Mouse (Mus musculus): ENCODE results near the gene Cul4a.

Gene Cul4a

DNA sequence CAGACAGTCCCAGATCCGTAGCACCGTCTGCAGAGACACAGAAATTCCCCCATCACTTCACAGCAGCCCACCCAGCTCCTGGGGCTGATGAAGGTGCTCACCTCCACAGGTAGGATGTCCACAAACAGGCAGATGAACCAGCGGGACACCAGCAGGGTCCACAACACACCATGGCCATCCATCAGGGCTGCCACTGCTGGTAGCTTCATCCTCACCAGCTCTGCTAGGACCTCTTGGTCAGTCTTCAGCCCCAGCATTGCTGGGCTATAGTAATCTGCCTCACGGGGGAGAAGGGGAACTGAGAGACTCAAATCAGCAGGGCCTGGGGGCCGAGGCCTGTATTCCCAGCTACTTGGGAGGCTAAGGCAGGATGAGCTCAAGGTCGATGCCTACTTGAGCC, 74.1 kb downstream of the Cul4a start:
- in situ Hi-C loops (cut with MboI) = no loop called here

DNA sequence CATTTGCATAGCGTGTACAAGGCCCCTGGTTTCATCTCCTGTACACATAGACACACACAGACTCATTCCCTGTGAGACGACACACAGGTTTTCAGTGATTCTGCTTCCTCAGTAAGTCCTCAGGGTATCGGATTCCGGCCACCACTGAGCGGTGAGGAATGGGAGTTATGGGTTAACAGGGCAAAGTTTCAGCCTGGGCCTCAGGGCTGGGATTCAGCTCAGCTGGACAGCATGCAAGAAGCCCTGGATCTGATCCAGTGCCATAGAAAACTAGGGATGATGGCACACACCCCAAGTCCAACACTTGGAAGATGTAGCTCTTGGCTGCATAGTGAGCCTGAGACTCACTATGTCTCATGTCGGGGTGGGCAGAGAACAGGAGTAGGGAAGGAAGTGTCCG, 74.5 kb downstream of the Cul4a start:
- in situ Hi-C loops (cut with MboI) = no loop called here

DNA sequence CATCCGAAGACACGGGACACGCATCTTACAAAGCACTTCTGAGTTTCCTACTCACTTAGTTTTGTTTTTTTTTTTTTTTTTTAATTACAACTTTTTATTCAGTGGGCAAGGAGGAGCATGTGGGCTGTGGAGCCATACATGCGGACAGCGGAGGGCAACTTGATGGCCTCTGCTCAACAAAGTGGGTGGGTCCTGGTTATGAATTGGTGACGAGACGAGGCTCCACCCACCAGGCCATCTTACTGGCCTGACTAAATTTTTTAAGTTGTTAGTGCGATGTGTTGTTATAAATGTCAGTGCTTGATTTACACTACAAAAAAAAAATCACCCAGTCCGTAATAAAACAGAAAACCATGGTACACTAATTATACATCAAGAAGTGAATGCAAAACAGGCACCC, 75.0 kb downstream of the Cul4a start:
- in situ Hi-C loops (cut with MboI) = no loop called here

DNA sequence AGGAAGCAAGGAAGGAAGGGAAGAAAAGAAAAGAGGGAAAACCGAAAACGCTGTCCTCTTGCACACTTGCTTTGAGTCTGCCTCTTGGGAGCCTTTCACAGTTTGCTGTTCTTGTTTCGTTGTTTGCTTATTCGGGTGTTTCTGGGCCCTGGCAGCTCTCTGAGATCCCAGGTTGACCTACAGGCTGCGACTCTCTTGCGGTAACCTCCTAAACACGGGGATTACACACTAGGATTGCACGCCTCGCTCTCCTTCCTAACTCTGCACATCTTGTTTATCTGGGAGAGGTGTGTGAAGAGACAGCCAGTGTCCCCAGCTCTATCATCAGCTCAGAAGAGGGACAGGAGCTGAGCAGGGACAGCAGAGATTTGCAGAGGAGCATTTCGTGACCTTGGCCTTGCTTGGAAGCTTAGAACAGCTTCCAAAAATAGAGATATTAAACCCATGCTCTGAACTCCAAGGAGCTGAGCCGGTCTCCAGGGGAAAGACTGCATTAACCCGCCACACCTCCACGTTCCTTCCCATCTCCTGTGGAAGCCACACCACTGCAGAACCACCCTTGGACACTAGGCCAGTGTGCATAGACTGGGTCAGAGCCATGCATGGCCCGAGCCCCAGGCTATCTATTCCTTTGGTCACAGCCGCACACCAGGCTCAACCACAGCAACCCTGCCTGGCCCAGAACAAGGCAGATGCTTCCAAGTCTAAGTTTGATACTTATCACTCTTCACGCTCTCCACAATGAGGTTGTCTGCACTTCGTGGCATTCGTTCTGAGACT, 75.7 kb downstream of the Cul4a start:
- in situ Hi-C loops (cut with MboI) = no loop called here

DNA sequence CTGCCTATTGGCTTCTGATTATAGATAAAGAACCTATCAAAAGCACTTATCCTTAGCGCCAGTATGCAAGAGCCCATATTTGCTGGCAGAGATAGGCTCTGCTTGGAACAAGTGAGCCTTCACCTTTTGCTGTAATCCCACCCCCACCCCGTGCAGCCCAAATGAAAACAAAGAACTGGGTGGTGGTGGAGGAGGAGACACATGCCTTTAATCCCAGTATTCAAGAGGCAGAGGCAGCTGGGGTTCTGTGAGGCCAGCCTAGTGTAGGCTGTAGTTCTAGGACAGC, 76.2 kb downstream of the Cul4a start:
- in situ Hi-C loops (cut with MboI) = no loop called here

DNA sequence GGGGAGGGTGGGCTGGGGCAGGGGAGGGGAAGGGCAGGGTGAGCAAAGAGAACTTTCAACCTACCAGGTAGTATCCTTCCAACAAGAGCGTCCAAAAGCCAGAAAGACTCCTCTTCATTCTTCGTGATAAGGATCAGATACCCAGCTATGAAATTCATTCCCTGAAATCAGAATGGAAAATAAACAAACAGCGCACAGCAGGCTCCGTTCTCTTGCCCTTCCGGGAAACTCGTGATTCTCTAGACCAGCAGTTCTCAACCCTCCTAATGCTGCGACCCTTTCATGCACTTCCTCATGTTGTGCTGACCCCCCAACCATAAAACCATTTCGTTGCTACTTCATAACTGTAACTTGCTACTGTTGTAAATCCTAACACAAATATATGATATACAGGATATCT, 81.4 kb downstream of the Cul4a start:
- in situ Hi-C loops (cut with MboI) = no loop called here

DNA sequence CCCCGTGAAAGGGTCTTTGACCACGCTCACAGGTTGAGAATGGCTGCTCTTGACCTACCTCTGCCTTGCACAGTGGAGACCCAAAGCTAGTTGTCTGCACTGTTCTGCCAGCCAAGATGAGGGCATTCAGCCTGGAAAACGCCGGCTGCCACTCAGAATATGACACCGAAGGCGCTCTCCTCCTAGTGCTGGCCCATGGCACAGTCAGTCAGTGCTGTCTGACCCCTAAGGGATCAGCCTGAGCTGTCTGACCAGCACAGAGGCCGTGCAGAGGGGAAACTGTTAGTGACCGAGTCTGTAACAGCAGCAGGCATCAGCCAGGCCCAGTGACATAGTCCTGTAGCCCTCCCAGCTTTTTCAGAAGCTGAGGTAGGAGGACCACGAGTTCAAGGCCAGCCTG, 81.8 kb downstream of the Cul4a start:
- in situ Hi-C loops (cut with MboI) = no loop called here

DNA sequence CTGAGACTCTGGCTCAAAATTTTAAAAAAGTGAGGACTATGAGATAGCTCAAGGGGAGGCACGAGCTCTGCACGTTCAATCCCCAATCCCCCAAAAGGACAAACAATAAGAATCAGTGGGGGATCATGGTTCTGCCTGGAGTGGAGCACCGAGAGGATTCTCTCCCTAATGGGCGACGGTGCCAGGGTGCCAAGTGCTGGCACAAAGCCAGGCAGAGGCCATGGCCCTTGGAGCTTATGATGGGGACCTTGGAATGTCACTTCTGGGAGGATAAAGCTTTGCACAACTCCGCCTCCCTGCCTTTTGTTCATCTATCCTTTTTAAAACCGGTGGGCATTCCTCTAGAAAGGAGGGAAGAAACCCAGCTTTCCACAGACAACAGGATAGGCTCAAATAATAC, 82.2 kb downstream of the Cul4a start:
- in situ Hi-C loops (cut with MboI) = no loop called here

DNA sequence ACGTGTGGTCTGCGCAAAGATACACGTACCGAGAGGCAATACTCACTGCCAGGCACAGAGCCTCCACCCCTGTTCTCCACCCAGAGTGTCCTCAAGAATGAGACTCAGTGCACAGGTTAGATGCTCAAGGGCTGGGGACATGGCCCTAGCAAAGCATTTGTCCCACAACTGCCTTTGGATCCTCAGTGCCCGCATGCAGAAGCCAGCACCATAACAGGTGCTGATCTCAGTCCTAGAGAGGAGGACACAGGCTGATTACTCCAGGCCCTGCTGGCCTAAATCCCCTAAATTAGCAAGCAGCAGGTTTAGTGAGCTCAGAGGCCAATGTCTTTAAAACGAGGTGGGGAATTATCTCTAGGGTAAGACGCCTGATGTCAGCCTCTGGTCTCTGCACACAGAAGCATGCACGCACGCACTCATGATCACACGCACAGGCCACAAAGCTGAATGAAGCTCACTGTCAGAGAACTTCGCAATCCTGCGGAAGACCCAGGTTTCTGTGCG, 82.7 kb downstream of the Cul4a start:
- in situ Hi-C loops (cut with MboI) = no loop called here

DNA sequence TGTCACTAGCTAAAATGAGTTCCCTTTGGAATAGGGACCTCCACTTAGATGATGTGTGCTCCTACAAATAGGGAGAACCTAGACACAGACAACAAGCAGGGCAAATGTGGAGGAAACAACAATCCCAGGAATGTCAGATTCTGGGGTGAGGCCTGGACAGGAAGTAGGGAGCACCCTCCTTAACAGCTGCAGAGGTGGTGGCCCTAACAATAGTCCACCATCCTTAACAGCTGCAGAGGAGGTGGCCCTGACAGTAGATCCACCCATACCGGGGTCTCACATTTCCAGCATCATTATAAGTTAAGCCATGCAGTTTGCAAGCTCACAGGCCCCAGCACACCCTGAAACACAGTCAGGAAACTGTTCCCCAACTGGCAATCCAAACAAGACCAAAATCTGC, 83.4 kb downstream of the Cul4a start:
- in situ Hi-C loops (cut with MboI) = no loop called here

DNA sequence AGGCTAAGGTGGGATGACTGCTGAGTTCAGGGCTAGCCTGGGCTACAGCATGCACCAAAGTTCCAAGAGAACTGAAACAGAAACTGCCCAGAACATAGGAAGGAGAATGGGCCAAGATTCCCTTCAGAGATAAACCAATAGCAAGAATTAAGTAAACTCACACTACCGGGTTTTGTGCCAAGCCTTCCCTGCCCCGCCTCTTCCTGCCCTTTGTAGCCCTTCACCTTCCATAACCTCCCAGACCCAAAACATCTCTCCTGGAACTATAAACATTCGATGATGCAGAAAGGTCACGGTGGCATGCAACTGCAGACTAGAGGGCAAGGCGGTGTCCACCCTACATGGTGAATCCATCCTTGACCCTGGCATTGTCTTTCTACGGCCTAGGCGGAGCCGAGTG, 84.8 kb downstream of the Cul4a start:
- in situ Hi-C loops (cut with MboI) = no loop called here

DNA sequence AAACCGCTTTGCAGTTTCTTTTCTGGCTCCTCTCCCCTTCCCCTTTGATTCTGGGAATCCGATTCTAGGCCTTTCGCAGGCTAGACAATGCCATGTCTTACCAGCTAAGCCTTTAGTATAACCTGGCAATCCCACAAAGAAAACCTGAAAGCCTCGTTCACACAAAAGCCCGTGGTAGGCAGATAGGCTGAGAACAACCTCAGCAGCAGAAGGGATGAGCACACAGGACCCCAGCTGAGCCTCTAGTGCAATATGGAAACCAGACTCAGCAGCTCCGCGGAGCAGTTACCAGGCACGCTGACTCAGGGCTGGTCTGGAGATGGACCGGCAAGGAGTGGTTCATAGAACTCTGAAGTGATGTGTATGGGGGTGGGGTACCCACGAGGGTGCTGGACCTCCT, 89.4 kb downstream of the Cul4a start:
- in situ Hi-C loops (cut with MboI) = no loop called here

DNA sequence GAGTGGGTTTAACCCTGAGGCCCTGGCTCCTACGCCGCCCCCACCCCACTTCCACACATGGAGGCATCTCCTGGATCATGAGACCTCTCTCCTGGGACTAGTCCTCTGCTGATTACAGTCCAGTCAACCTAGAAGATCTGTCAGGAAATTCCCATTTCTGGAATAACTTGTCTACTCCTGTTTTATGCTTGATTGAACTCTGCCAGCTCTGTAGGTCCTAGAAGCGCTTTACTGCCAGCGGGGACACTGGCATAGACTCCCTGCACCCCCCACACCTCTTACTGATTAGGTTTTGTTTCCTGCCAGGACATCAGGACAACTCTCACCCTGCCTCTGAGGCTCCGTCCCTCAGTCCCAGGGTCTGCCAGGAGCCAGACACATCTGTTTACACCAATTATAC, 92.1 kb downstream of the Cul4a start:
- in situ Hi-C loops (cut with MboI) = no loop called here

Data from mature B cell (primary cell).